Mouse (Mus musculus): ENCODE results near the gene Phactr1.

DNA sequence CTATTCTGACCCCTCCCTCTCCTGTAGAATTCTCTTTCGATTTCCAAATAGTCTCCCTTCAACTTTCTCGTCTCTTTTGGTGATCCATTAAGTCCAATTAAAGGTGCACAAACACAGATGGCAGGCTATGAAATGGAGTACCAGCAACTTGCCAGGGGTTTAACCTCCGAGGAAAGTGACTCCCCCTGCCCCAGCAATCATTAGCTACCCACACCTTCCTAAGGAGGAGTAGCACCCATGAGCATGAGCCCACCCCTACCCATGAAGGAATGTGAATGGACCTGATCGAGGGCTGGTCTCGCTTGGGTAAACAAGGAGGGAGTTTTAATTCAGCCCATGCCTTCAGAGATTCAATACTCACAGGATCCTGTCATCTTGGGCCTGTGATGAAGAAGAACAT lies 268.9 kb downstream of the Phactr1 start:
- no peak for TF ChIP-seq ZNF384 (IDR thresholded peaks at IDR 0.05; ENCODE audit: low read depth, low read length)
- no peak for TF ChIP-seq ZC3H11A (IDR thresholded peaks at IDR 0.05; ENCODE audit: borderline replicate concordance, low read depth, low read length)
- TF ChIP-seq HCFC1 (IDR thresholded peaks at IDR 0.05; ENCODE audit: borderline replicate concordance, insufficient read depth, low read length), result no peak
